Mouse (Mus musculus): ENCODE results near the gene Fbxl8.
"Not testable (repeated sequence)": the region's sequence is repeated elsewhere in the genome, so short reads cannot be mapped to it uniquely, and the experiment has no call there.

Fbxl8 gene

GRCm38 (mm10) chr8:105264024-105264982 lies at the start of gene Fbxl8, which contains the start of gene Tradd:
TSS of gene Fbxl8 (plus strand) at chr8:105264648.
TSS of gene Tradd (minus strand) at chr8:105264609.
- no peak for DNase-seq (ENCODE audit: extremely low spot score, low read depth, low spot score)

- peak; percentile 46 for DNase-seq (ENCODE audit: extremely low spot score, low read depth, low spot score)
Measured at GRCm38 (mm10) chr8:105217926-105218522, 46.4 kb upstream of the Fbxl8 start.

GRCm38 (mm10) chr8:105223850-105224249 lies 40.6 kb upstream of the Fbxl8 start:
- DNase-seq (ENCODE audit: extremely low spot score, low read depth, low spot score) = no peak

- DNase-seq (ENCODE audit: extremely low spot score, low read depth, low spot score) = peak; percentile 82
Measured at GRCm38 (mm10) chr8:105224413-105225271, 39.8 kb upstream of the Fbxl8 start, which contains the start of gene D230025D16Rik. TSS of gene D230025D16Rik (plus strand) at chr8:105225145.

GRCm38 (mm10) chr8:105225272-105225593 lies 39.2 kb upstream of the Fbxl8 start:
- no peak for DNase-seq (ENCODE audit: extremely low spot score, low read depth, low spot score)

- no peak for DNase-seq (ENCODE audit: extremely low spot score, low read depth, low spot score)
Measured at GRCm38 (mm10) chr8:105225917-105226316, 38.5 kb upstream of the Fbxl8 start.

GRCm38 (mm10) chr8:105231503-105232320 lies 32.7 kb upstream of the Fbxl8 start:
- DNase-seq (ENCODE audit: extremely low spot score, low read depth, low spot score) = no peak

GRCm38 (mm10) chr8:105232321-105232693 lies 32.1 kb upstream of the Fbxl8 start:
- DNase-seq (ENCODE audit: extremely low spot score, low read depth, low spot score) = not testable (repeated sequence)

GRCm38 (mm10) chr8:105233126-105233935 lies 31.1 kb upstream of the Fbxl8 start:
- DNase-seq (ENCODE audit: extremely low spot score, low read depth, low spot score) = no peak

- no peak for DNase-seq (ENCODE audit: extremely low spot score, low read depth, low spot score)
Measured at GRCm38 (mm10) chr8:105235206-105235605, 29.2 kb upstream of the Fbxl8 start.

- DNase-seq (ENCODE audit: extremely low spot score, low read depth, low spot score) = no peak
Measured at GRCm38 (mm10) chr8:105237442-105238142, 26.9 kb upstream of the Fbxl8 start.

GRCm38 (mm10) chr8:105241016-105241415 lies 23.4 kb upstream of the Fbxl8 start:
- DNase-seq (ENCODE audit: extremely low spot score, low read depth, low spot score) = no peak

- DNase-seq (ENCODE audit: extremely low spot score, low read depth, low spot score) = no peak
Measured at GRCm38 (mm10) chr8:105251954-105252353, 12.5 kb upstream of the Fbxl8 start.

GRCm38 (mm10) chr8:105252680-105253537 lies 11.5 kb upstream of the Fbxl8 start:
- no peak for DNase-seq (ENCODE audit: extremely low spot score, low read depth, low spot score)

GRCm38 (mm10) chr8:105253766-105254151 lies 10.7 kb upstream of the Fbxl8 start:
- no peak for DNase-seq (ENCODE audit: extremely low spot score, low read depth, low spot score)

GRCm38 (mm10) chr8:105254152-105254965 lies 10.1 kb upstream of the Fbxl8 start:
- DNase-seq (ENCODE audit: extremely low spot score, low read depth, low spot score) = no peak

GRCm38 (mm10) chr8:105254966-105255350 lies 9.5 kb upstream of the Fbxl8 start, which contains the start of gene B3gnt9:
TSS of gene B3gnt9 (minus strand) at chr8:105255153.
- DNase-seq (ENCODE audit: extremely low spot score, low read depth, low spot score) = no peak

Measured in hindlimb bud, embryonic 11.5 days (tissue).